Mouse (Mus musculus) embryonic fibroblast, embryonic 13.5 days (primary cell): ENCODE data around the gene Ccdc186.
A peak's percentile ranks its signal among the peaks of the same experiment; 100 is the strongest.

ENCODE experiments used
- CTCF ChIP-seq: IDR thresholded peaks from 2 replicates; pipeline ENCODE4 v1.5.1; 2011; ENCODE audit warnings: mild to moderate bottlenecking, control low read depth, low read length, moderate library complexity, borderline replicate concordance; ENCODE audit not compliant: insufficient read depth
- POLR2A ChIP-seq: IDR thresholded peaks from 2 replicates; pipeline ENCODE4 v1.6.1; 2011; ENCODE audit warnings: low read depth, mild to moderate bottlenecking, control low read depth, low read length, moderate library complexity

DNA sequence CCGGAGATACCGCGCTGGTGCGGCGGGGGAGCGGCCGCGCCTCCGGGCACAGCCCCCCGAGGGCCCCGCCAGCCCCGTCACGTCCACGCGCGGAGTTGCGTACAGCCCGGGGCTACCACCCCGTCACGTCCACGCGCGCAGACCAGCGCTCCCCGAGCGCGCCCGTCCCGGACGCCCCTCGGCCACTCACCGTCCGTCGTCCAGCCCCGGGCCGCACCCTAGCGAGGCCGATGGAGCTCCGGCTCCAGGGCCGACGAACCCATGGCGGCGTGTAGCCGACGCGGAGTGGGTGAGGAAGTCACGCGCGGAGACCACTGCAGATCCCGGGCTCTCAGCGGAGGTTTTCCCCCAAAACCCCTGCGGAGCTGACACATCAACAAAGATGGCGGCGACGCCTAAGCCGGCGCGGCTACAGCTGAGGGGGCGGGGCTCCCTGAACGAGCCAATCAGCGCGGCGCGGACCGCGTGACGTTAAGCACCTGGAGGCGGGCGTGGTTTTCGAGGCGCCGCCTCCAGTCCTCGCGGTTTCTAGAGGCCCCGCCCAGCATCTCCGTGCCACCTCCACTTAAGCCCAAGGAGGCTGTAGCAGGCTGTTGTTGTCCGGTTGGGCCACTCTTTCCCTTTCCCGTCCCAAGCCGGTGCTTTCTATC is at the start of gene Ccdc186:
- TF ChIP-seq CTCF (no peak), POLR2A (peak; percentile 84)
